Mouse (Mus musculus): ENCODE data around the gene Bicdl1.

DNA sequence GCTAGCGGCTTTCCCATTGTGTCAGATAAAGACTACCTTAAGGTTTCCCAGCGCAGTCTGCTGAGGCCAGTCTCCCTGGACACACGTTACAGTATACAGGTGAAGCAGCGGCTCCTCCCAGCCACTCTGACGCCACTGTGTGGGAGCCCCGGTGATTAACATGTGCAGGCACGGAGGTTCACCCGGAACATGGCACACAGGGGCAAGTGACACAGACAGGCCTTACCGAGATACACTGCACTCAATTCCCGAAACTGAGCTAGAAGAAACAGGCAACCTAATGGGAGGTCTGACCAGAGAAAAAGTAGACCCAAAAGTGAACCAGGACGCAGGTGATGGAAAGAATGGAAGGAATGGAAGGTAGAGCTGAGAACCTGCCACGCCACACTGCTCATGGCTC, 77.6 kb downstream of the Bicdl1 start:
- TF ChIP-seq CTCF (IDR thresholded peaks at IDR 0.05; ENCODE audit: extremely low read depth, insufficient read depth, low read length), result no peak
- TF ChIP-seq POLR2A (IDR thresholded peaks at IDR 0.05; ENCODE audit: extremely low read depth, insufficient read depth, low read length), result no peak

Data from cortical plate, adult 2 months (tissue).